Mouse (Mus musculus) urinary bladder, postnatal 36 days (tissue): ENCODE results near the gene Cenpu.
"Not testable (repeated sequence)": the region's sequence is repeated elsewhere in the genome, so short reads cannot be mapped to it uniquely, and the experiment has no call there.

ENCODE experiments used
- DNase-seq, 2 experiments: peaks; one replicate each; pipeline ENCODE4 v3.0.0; 2022; ENCODE audit warnings: low spot score in 2 of 2, mixed read lengths in 1 of 2

Cenpu gene

GRCm38 (mm10) chr8:46550058-46550457, 1.8 kb upstream of the Cenpu start:
- no peak for DNase-seq

- DNase-seq, result no peak
Observed at GRCm38 (mm10) chr8:46551029-46551428, 799 bp upstream of the Cenpu start.

GRCm38 (mm10) chr8:46552441-46552765, 575 bp downstream of the Cenpu start:
- no peak for DNase-seq

- DNase-seq, result no peak
Observed at GRCm38 (mm10) chr8:46559428-46559827, 7.6 kb downstream of the Cenpu start.

- no peak for DNase-seq
Observed at GRCm38 (mm10) chr8:46562333-46562732, 10.5 kb downstream of the Cenpu start.

- no peak for DNase-seq
Observed at GRCm38 (mm10) chr8:46566914-46567529, 15.2 kb downstream of the Cenpu start.

- no peak for DNase-seq
Observed at GRCm38 (mm10) chr8:46567946-46568345, 16.1 kb downstream of the Cenpu start.

- DNase-seq, result no peak
Observed at GRCm38 (mm10) chr8:46568942-46569341, 17.1 kb downstream of the Cenpu start.

- no peak for DNase-seq
Observed at GRCm38 (mm10) chr8:46569659-46570441, 18.0 kb downstream of the Cenpu start.

- DNase-seq, result no peak
Observed at GRCm38 (mm10) chr8:46570673-46571072, 18.8 kb downstream of the Cenpu start.

GRCm38 (mm10) chr8:46573446-46573845, 21.6 kb downstream of the Cenpu start:
- no peak for DNase-seq

- DNase-seq, result no peak
Observed at GRCm38 (mm10) chr8:46573964-46574363, 22.1 kb downstream of the Cenpu start.

- no peak for DNase-seq
Observed at GRCm38 (mm10) chr8:46578794-46579193, 27.0 kb downstream of the Cenpu start.

- DNase-seq, result not testable (repeated sequence)
Observed at GRCm38 (mm10) chr8:46584328-46584727, 32.5 kb downstream of the Cenpu start.

- no peak for DNase-seq
Observed at GRCm38 (mm10) chr8:46585576-46585975, 33.7 kb downstream of the Cenpu start.

- DNase-seq, result no peak
Observed at GRCm38 (mm10) chr8:46587911-46588310, 36.1 kb downstream of the Cenpu start.

- no peak for DNase-seq
Observed at GRCm38 (mm10) chr8:46588663-46589062, 36.8 kb downstream of the Cenpu start.

GRCm38 (mm10) chr8:46593067-46593466, 41.2 kb downstream of the Cenpu start:
- DNase-seq, result no peak

- no peak for DNase-seq
Observed at GRCm38 (mm10) chr8:46593772-46594171, 41.9 kb downstream of the Cenpu start.

GRCm38 (mm10) chr8:46595593-46595992, 43.8 kb downstream of the Cenpu start:
- DNase-seq, result no peak

GRCm38 (mm10) chr8:46596530-46596929, 44.7 kb downstream of the Cenpu start:
- no peak for DNase-seq

- no peak for DNase-seq
Observed at GRCm38 (mm10) chr8:46597411-46597810, 45.6 kb downstream of the Cenpu start.

GRCm38 (mm10) chr8:46598114-46598513, 46.3 kb downstream of the Cenpu start:
- no peak for DNase-seq

- no peak for DNase-seq
Observed at GRCm38 (mm10) chr8:46598753-46599152, 46.9 kb downstream of the Cenpu start.
